Mouse (Mus musculus) kidney, adult 8-10 months (tissue): Measurements from ENCODE around the gene Crtc2.
"Not testable (repeated sequence)": the region's sequence is repeated elsewhere in the genome, so short reads cannot be mapped to it uniquely, and the experiment has no call there.

Experiments
- DNase-seq, 2 experiments: peaks; one replicate each; pipeline ENCODE4 v3.0.0; 2022

Crtc2 gene

GRCm38 (mm10) chr3:90266901-90267775 is 13.2 kb downstream of the Crtc2 start:
- no peak for DNase-seq

DNA sequence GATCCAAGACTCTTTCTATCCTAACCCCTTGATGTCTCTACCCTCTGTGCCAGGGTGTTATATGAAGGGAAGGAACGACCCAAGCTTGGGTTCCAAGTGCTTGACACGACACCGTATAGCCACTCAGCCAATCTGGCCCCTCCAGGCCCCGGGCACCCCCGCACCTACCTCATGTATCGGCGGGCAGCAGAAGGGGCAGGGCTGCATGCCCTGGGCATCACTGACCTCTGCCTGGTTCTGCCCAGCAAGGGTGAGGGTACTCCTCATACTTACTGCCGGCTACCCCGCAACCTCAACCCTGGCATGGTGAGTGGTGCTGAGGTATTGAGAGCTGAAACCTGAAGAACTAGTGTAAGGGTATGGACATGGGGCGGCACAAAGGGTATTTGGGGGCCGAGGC is 14.2 kb downstream of the Crtc2 start:
- DNase-seq = no peak

- DNase-seq = no peak
Observed at GRCm38 (mm10) chr3:90268971-90269370, 15.0 kb downstream of the Crtc2 start.

DNA sequence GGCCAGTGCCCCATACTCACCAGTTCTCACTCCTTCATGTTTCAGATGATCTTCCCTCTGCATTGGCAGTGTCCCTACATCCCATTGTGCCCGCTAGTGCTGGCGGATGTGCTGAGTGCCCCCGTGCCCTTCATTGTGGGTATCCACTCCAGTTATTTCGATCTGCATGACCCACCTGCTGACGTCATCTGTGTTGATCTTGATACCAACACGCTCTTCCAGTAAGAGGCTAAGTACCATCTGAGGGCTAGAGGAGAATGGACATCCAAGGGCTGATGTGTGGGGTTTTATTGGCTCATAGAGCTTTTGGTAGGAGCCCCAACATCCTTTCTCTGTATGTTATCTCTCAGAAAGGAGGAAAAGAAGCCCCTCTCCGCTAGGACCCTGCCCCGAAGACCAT is 16.8 kb downstream of the Crtc2 start:
- DNase-seq = no peak

- no peak for DNase-seq
Observed at GRCm38 (mm10) chr3:90272170-90272569, 18.2 kb downstream of the Crtc2 start.

- no peak for DNase-seq
Observed at GRCm38 (mm10) chr3:90273855-90274254, 19.9 kb downstream of the Crtc2 start.

DNA sequence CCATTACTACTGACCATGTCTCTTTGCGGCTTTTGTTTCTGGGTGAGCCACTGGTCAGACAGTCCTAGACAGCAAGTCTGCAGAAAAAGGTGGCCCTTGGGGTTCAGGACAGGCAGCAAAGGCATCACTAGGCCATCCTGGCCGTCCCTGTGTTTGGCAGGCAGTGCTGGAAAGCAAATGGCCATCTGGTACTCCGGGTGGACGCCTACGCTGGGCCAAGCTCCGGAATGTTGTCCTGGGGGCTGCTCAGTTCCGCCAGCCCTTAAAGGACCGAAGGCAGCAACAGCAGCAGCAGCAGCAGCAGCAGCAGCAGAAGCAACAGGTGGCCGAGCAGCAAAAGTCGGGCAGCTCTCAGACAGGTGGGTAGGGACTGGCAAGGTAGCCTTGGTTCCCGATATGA is 21.3 kb downstream of the Crtc2 start:
- no peak for DNase-seq

GRCm38 (mm10) chr3:90276858-90277257 is 22.9 kb downstream of the Crtc2 start:
- DNase-seq = no peak

GRCm38 (mm10) chr3:90277793-90278192 is 23.8 kb downstream of the Crtc2 start:
- DNase-seq = no peak

DNA sequence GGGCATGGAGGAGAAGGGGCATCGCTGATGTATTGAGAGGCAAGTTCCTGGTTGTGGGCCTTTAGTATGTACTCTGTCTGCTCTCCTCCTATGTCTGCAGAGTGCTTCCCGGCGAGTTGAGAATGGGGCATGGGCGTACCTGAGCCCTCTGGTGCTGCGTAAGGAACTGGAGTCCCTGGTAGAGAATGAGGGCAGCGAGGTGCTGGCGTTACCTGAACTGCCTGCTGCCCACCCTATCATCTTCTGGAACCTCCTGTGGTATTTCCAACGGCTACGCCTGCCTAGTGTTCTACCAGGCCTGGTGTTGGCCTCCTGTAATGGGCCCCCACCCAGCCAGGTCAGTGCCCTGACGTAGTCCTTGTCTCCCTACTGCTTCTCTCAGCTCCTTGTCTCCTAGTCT is 24.2 kb downstream of the Crtc2 start:
- no peak for DNase-seq

GRCm38 (mm10) chr3:90279216-90279615 is 25.3 kb downstream of the Crtc2 start:
- DNase-seq = no peak

- no peak for DNase-seq
Observed at GRCm38 (mm10) chr3:90279743-90280142, 25.8 kb downstream of the Crtc2 start.

DNA sequence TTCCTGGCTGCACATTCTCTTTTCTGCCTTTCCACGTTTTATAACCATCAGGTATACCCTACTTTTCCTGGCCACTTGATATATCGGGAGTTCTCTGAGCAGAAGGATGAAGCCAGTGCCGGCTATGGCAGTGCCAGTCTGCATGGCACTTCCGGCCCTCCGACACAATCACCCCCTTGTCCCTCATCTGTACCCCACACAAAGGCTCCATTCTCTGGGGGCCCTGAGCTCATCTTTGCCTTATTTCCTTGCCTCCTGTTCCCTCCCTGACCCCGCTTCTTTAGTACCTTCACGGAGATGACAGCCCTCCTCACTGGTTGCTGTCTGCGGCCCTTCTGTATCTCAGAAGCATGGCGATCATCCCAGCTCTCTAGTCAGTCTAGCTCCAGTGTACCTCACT is 26.7 kb downstream of the Crtc2 start:
- no peak for DNase-seq

DNA sequence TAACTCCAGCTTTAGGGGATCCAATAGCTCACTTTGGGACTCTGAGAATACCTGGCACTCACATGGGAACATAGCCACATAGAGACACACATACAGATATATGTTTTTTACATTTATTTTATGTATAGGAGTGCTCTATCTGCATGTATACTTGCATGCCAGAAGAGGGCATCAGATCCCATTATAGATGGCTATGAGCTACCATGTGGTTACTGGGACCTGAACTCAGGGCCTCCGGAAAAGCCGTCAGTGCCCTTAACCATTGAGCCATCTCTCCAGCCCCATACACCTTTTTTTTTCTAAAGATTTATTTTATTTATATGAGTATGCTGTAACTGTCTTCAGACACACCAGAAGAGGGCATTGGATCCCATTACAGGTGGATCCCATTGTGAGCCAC is 30.2 kb downstream of the Crtc2 start:
- DNase-seq = no peak

- not testable (repeated sequence) for DNase-seq
Observed at GRCm38 (mm10) chr3:90289403-90289802, 35.4 kb downstream of the Crtc2 start.

DNA sequence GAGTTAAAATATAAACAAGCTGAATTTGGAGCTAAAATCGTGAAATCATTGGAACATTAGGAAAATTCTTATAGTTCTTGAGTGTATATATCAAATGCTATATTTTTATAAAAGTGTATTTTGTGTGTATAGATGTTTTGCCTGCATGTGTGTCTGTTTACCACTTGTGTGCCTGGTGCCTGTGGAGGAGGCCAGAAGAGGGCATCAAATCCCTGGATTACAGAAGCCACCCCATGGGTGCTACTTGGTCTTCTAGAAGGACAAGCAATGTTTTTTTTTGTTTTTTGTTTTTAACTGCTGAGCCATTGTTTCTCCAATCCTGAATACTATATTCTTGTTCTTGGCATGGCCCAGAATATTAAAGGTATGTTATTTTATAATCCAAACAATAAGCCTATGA is 36.6 kb downstream of the Crtc2 start:
- peak; percentile 12 to 26 for DNase-seq

DNA sequence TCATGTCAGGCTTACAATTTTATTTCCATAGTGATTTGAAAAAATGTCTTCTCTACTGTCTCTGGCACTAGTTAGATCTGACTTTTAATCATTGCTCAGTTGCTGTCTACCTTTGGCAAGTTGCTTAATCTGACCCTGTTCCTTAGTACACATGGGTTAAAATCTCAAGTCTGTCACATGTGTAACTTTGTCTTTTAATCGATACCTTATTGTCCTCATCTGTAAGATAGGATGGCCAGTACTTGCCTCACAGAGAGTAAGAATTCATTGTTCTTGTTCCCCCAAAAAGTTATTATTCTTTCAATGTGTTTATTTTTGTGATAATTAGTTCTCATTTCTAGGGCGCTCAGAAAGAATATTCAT is 38.0 kb downstream of the Crtc2 start:
- DNase-seq = no peak

- DNase-seq = peak; percentile 99 to 100
Observed at GRCm38 (mm10) chr3:90292345-90293275, 38.6 kb downstream of the Crtc2 start, which contains the start of gene Gatad2b. TSS of gene Gatad2b (plus strand) at chr3:90293178.

DNA sequence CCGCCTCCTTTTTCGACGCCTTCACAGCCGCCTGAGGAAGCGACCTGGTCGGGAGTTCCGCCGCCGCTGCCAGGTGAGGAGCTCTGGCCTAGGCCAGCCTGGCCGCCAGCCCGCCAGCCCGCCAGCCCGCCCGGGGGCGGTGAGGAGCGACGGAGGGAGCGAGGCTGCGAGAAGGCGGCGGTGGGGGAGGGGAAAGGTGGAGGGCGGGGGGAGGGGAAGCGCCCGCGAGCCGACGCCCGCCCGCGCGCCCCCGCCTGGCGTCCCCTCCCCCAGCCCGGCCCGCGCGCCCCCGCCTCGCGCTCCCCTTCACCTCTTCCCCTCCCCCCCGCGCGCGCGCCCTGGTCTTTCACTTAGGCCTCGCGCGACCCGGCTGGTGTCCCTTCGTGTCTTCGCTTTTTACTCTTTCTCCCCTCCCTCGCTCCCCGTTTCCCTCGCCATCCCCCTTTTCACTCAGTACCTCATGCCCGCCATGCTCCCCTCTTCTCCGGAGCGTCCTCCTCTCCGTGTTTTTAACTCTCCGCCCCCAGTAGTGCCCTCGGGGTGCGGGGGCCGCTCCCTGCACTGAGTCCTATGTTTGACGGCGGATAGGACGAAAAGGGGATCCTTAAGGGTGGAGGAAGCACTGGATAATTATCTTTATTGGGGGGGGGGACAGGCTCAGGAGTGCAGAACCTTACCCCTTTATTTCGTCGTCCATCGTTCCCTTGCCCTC is 39.5 kb downstream of the Crtc2 start:
- DNase-seq = peak; percentile 38 to 41

DNA sequence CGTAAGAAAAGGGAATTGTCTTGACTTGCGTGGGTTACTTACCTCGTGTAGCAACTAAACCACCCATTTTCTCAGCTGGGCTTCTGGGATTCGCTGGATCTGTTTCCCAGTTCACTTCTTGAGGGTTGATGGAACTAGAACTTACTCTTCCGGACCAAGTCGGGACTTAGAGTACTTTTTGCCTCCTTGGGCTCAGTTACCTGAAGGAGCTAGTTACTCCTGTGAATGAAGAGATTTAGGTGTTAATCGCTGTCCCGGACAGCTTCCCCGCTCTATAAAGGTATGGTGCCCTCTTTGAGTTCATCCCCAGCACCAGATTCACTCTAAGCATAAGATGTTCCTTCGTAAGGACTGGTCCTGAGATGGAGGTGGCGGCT is 40.1 kb downstream of the Crtc2 start:
- DNase-seq = peak in 1 of 2 experiments; percentile 6

DNA sequence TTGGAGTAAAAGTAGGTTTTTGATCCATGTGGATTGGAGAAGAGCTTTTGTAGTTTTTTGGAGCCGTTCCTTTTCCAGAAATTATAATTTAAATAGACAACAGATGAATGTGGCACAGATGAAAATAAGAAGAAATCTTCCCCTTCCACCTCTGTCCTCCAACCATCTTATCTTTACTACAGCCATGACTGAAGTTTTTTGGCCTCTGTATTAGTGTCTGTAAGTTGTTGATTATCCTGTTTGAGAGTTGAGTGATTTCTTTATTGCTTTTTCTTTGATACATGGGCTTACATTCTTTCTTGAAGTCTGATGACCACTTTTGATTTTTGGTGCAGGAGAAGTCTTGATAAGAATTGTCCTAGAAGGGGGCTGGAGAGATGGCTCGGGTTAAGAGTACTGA is 40.7 kb downstream of the Crtc2 start:
- DNase-seq = no peak

DNA sequence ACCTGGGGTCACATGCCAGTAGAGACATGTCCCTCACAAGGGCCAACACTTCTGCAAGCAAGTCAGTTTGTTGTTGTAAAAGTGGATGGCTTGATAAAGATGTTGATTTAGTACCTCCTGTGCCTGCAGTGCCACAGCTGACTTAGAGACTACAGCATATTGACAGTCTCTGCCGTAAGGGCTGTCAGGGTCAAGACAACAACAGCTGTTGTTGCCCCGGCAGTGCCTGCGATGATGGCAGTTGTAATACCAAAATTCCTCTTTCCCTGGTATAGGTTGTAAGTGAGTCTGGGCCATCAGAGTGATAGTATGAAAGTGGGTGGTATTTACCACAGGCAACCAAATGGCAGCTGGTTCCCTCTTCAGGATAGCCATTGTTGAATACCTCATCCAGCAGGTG is 51.8 kb downstream of the Crtc2 start:
- DNase-seq = no peak

GRCm38 (mm10) chr3:90309589-90309988 is 55.6 kb downstream of the Crtc2 start:
- no peak for DNase-seq
